Mouse (Mus musculus): ENCODE results near the gene Btbd16. TPM values are rescaled to one million over a fixed set of nuclear protein-coding genes. Genes with fewer than 3 reads are reported as not detected.

The Btbd16 gene
- polyA plus RNA-seq, 1 experiment from 2014 or later: not detected

GRCm38 (mm10) chr7:130741099-130741498 lies 32.8 kb upstream of the Btbd16 start:
- H3K4me2 ChIP-seq (ENCODE audit: low read depth, low read length): no peak overlapping the region
- WGBS: 84% methylated on average over 4 of the region's 4 CpGs
- no peak overlapping the region for H3K27ac ChIP-seq (replicated peaks; ENCODE audit: low read depth, low read length)
- DNase-seq (ENCODE audit: low spot score): no peak
- ATAC-seq (replicated peaks; ENCODE audit: insufficient number of reproducible peaks, low FRiP score, low TSS enrichment, low read depth): no peak
- no peaks in the 10 kb centered on the region for H3K9me3 ChIP-seq (replicated peaks; ENCODE audit: control insufficient read depth, low read length)
- H3K4me3 ChIP-seq (ENCODE audit: low read depth, low read length): no peak overlapping the region
- peaks cover 7% of the 10 kb centered on the region for H3K36me3 ChIP-seq (replicated peaks; ENCODE audit: control insufficient read depth, insufficient read depth, low read depth, low read length)
- no peaks in the 10 kb centered on the region for H3K4me1 ChIP-seq (ENCODE audit: control insufficient read depth, insufficient read depth, low read length)
- H3K27me3 ChIP-seq (ENCODE audit: control insufficient read depth, insufficient read depth, low read length): no peaks in the 10 kb centered on the region
- H3K9ac ChIP-seq (replicated peaks; ENCODE audit: low read length): no peak overlapping the region

GRCm38 (mm10) chr7:130743239-130744025 lies 30.4 kb upstream of the Btbd16 start:
- Histone ChIP-seq H3K9ac (replicated peaks; ENCODE audit: low read length) (no peak overlapping the region), H3K27me3 (ENCODE audit: control insufficient read depth, insufficient read depth, low read length) (no peaks in the 10 kb centered on the region), H3K4me2 (ENCODE audit: low read depth, low read length) (no peak overlapping the region), H3K9me3 (replicated peaks; ENCODE audit: control insufficient read depth, low read length) (no peaks in the 10 kb centered on the region), H3K27ac (replicated peaks; ENCODE audit: low read depth, low read length) (no peak overlapping the region), H3K4me1 (ENCODE audit: control insufficient read depth, insufficient read depth, low read length) (no peaks in the 10 kb centered on the region), H3K36me3 (replicated peaks; ENCODE audit: control insufficient read depth, insufficient read depth, low read depth, low read length) (peaks cover 5% of the 10 kb centered on the region), H3K4me3 (ENCODE audit: low read depth, low read length) (no peak overlapping the region)
- ATAC-seq (replicated peaks; ENCODE audit: insufficient number of reproducible peaks, low FRiP score, low TSS enrichment, low read depth) (peak; percentile 52; the same call in 1 of the 2 replicates), DNase-seq (ENCODE audit: low spot score) (no peak)
- WGBS: 89% methylated on average over 9 of the region's 9 CpGs

DNA sequence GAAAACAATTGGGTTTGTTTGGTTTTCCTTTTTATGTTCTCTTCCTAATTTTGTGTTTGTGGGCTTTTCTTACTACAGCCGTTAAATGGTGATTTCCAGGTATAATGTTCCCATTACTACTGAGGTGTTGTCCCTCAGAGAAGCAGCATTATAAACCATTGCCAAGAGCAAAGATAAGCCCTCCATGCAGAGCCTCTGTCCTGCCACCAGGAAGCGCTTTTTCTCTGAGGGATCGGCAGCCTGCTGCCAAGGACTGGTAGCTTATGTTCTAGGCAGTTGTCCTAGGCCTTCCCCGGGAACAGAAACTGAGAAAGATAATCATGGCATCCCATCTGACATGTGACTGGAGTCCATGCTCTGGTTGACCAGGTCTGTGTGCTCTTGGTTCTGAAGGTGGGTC lies 24.7 kb upstream of the Btbd16 start:
- Histone ChIP-seq H3K27ac (replicated peaks; ENCODE audit: low read depth, low read length) (no peak overlapping the region), H3K4me2 (ENCODE audit: low read depth, low read length) (no peak overlapping the region), H3K36me3 (replicated peaks; ENCODE audit: control insufficient read depth, insufficient read depth, low read depth, low read length) (no peaks in the 10 kb centered on the region; the same call in 1 of the 2 replicates), H3K27me3 (ENCODE audit: control insufficient read depth, insufficient read depth, low read length) (no peaks in the 10 kb centered on the region), H3K9me3 (replicated peaks; ENCODE audit: control insufficient read depth, low read length) (no peaks in the 10 kb centered on the region), H3K4me1 (ENCODE audit: control insufficient read depth, insufficient read depth, low read length) (no peaks in the 10 kb centered on the region), H3K9ac (replicated peaks; ENCODE audit: low read length) (no peak overlapping the region), H3K4me3 (ENCODE audit: low read depth, low read length) (no peak overlapping the region)
- DNase-seq (ENCODE audit: low spot score): no peak
- 95% methylated on average over 4 of the region's 4 CpGs for WGBS
- no peak for ATAC-seq (replicated peaks; ENCODE audit: insufficient number of reproducible peaks, low FRiP score, low TSS enrichment, low read depth)

- Histone ChIP-seq H3K4me1 (ENCODE audit: control insufficient read depth, insufficient read depth, low read length) (no peaks in the 10 kb centered on the region), H3K9me3 (replicated peaks; ENCODE audit: control insufficient read depth, low read length) (no peaks in the 10 kb centered on the region), H3K36me3 (replicated peaks; ENCODE audit: control insufficient read depth, insufficient read depth, low read depth, low read length) (no peaks in the 10 kb centered on the region; the same call in 1 of the 2 replicates), H3K4me2 (ENCODE audit: low read depth, low read length) (no peak overlapping the region), H3K4me3 (ENCODE audit: low read depth, low read length) (no peak overlapping the region), H3K27me3 (ENCODE audit: control insufficient read depth, insufficient read depth, low read length) (no peaks in the 10 kb centered on the region), H3K9ac (replicated peaks; ENCODE audit: low read length) (no peak overlapping the region), H3K27ac (replicated peaks; ENCODE audit: low read depth, low read length) (0 out of 2 replicates have a peak overlapping the region, but pooled peaks have one; percentile 20)
- DNase-seq (ENCODE audit: low spot score): peak; percentile 58
- 65% methylated on average over 17 of the region's 17 CpGs for WGBS
- ATAC-seq (replicated peaks; ENCODE audit: insufficient number of reproducible peaks, low FRiP score, low TSS enrichment, low read depth): peak; percentile 53; the same call in 1 of the 2 replicates
These were observed 22.9 kb upstream of the Btbd16 start for GRCm38 (mm10) chr7:130750752-130751490.

DNA sequence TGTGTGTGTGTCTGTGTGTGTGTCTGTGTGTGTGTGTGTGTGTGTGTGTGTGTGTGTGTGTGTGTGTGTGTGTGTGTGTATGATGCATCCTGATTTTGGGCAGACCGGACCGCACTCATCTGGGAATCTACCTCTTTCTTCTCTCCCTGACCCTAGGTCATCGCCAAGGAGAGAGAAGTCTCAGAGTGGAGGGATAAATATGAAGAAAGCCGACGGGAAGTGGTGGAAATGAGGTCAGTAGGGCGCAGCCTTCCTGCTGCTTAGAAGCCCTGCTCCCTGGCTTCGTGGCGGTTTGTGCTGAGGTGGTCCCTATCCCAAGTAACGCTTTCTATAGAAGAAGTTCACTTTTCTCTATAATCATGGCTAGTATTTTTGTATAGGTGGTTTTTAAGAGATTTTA lies 22.2 kb upstream of the Btbd16 start:
- no peak for DNase-seq (ENCODE audit: low spot score)
- Histone ChIP-seq H3K27me3 (ENCODE audit: control insufficient read depth, insufficient read depth, low read length) (no peaks in the 10 kb centered on the region), H3K36me3 (replicated peaks; ENCODE audit: control insufficient read depth, insufficient read depth, low read depth, low read length) (no peaks in the 10 kb centered on the region; the same call in 1 of the 2 replicates), H3K9ac (replicated peaks; ENCODE audit: low read length) (no peak overlapping the region), H3K4me1 (ENCODE audit: control insufficient read depth, insufficient read depth, low read length) (no peaks in the 10 kb centered on the region), H3K4me3 (ENCODE audit: low read depth, low read length) (no peak overlapping the region), H3K27ac (replicated peaks; ENCODE audit: low read depth, low read length) (no peak overlapping the region), H3K4me2 (ENCODE audit: low read depth, low read length) (no peak overlapping the region), H3K9me3 (replicated peaks; ENCODE audit: control insufficient read depth, low read length) (no peaks in the 10 kb centered on the region)
- ATAC-seq (replicated peaks; ENCODE audit: insufficient number of reproducible peaks, low FRiP score, low TSS enrichment, low read depth): no peak
- 61% methylated on average over 9 of the region's 9 CpGs for WGBS

GRCm38 (mm10) chr7:130754790-130755189 lies 19.1 kb upstream of the Btbd16 start:
- no peak overlapping the region for H3K4me3 ChIP-seq (ENCODE audit: low read depth, low read length)
- no peaks in the 10 kb centered on the region for H3K27me3 ChIP-seq (ENCODE audit: control insufficient read depth, insufficient read depth, low read length)
- ATAC-seq (replicated peaks; ENCODE audit: insufficient number of reproducible peaks, low FRiP score, low TSS enrichment, low read depth): no peak
- H3K4me1 ChIP-seq (ENCODE audit: control insufficient read depth, insufficient read depth, low read length): no peaks in the 10 kb centered on the region
- peak; percentile 8 for DNase-seq (ENCODE audit: low spot score)
- H3K4me2 ChIP-seq (ENCODE audit: low read depth, low read length): no peak overlapping the region
- WGBS: 96% methylated on average over 2 of the region's 2 CpGs
- no peaks in the 10 kb centered on the region for H3K9me3 ChIP-seq (replicated peaks; ENCODE audit: control insufficient read depth, low read length)
- H3K27ac ChIP-seq (replicated peaks; ENCODE audit: low read depth, low read length): no peak overlapping the region
- H3K36me3 ChIP-seq (replicated peaks; ENCODE audit: control insufficient read depth, insufficient read depth, low read depth, low read length): no peaks in the 10 kb centered on the region; the same call in 1 of the 2 replicates
- H3K9ac ChIP-seq (replicated peaks; ENCODE audit: low read length): no peak overlapping the region

GRCm38 (mm10) chr7:130756343-130756835 lies 17.5 kb upstream of the Btbd16 start:
- H3K36me3 ChIP-seq (replicated peaks; ENCODE audit: control insufficient read depth, insufficient read depth, low read depth, low read length): no peaks in the 10 kb centered on the region; the same call in 1 of the 2 replicates

More at GRCm38 (mm10) chr7:130756343-130756835, 17.5 kb upstream of the Btbd16 start:
- Histone ChIP-seq H3K9me3 (replicated peaks; ENCODE audit: control insufficient read depth, low read length) (no peaks in the 10 kb centered on the region), H3K27me3 (ENCODE audit: control insufficient read depth, insufficient read depth, low read length) (no peaks in the 10 kb centered on the region), H3K4me1 (ENCODE audit: control insufficient read depth, insufficient read depth, low read length) (no peaks in the 10 kb centered on the region), H3K4me2 (ENCODE audit: low read depth, low read length) (no peak overlapping the region), H3K4me3 (ENCODE audit: low read depth, low read length) (no peak overlapping the region), H3K9ac (replicated peaks; ENCODE audit: low read length) (no peak overlapping the region), H3K27ac (replicated peaks; ENCODE audit: low read depth, low read length) (no peak overlapping the region)
- WGBS: 86% methylated on average over 7 of the region's 7 CpGs
- ATAC-seq (replicated peaks; ENCODE audit: insufficient number of reproducible peaks, low FRiP score, low TSS enrichment, low read depth) (no peak), DNase-seq (ENCODE audit: low spot score) (no peak)
